Mouse (Mus musculus): ENCODE data around the gene Sh3pxd2b. TPM values are rescaled to one million over a fixed set of nuclear protein-coding genes. Genes with fewer than 3 reads are reported as not detected.

The Sh3pxd2b gene
- polyA plus RNA-seq, 1 experiment from 2014 or later, result 18.6 TPM

GRCm38 (mm10) chr11:32475487-32476236 is 128.0 kb downstream of the Sh3pxd2b start:
- Histone ChIP-seq H3K4me3 (replicated peaks) (no peak overlapping the region), H3K9me3 (no peaks in the 10 kb centered on the region)
- ATAC-seq (ENCODE audit: insufficient read depth, low FRiP score, low read depth), result no peak

More at GRCm38 (mm10) chr11:32475487-32476236, 128.0 kb downstream of the Sh3pxd2b start:
- H3K27ac ChIP-seq, result no peak overlapping the region
- H3K27me3 ChIP-seq (replicated peaks), result no peaks in the 10 kb centered on the region
- peaks cover 5% of the 10 kb centered on the region; the same call in 1 of the 2 replicates for H3K4me1 ChIP-seq
- no peaks in the 10 kb centered on the region for H3K36me3 ChIP-seq
- WGBS, result 69% methylated on average over 5 of the region's 5 CpGs
- H3K9ac ChIP-seq, result no peak overlapping the region
- no peak overlapping the region for H3K4me2 ChIP-seq

Other genes starting within 250 kb of the Sh3pxd2b start
- 0.06 and 0.09 TPM in 2 replicates for gene Il9r, start 147.5 kb upstream of the Sh3pxd2b start, polyA plus RNA-seq (2015; fragmentation: Nextera tagmentation; extraction: Ambion mirVana)
- gene Snrnp25, start 142.4 kb upstream of the Sh3pxd2b start, polyA plus RNA-seq (2015; fragmentation: Nextera tagmentation; extraction: Ambion mirVana), result 52.6 and 57.5 TPM in 2 replicates
- gene Rhbdf1, start 125.5 kb upstream of the Sh3pxd2b start, polyA plus RNA-seq (2015; fragmentation: Nextera tagmentation; extraction: Ambion mirVana), result 57.6 and 63.1 TPM in 2 replicates
- gene Mpg, start 121.3 kb upstream of the Sh3pxd2b start, polyA plus RNA-seq (2015; fragmentation: Nextera tagmentation; extraction: Ambion mirVana), result 32.7 and 35.8 TPM in 2 replicates
- gene Nprl3, start 80.1 kb upstream of the Sh3pxd2b start, polyA plus RNA-seq (2015; fragmentation: Nextera tagmentation; extraction: Ambion mirVana), result 35.6 and 39.0 TPM in 2 replicates
- 61.7 and 62.6 TPM in 2 replicates for gene Hba-x, start 71.4 kb upstream of the Sh3pxd2b start, polyA plus RNA-seq (2015; fragmentation: Nextera tagmentation; extraction: Ambion mirVana)
- 4,810 and 9,460 TPM in 2 replicates for gene Hba-a1, start 64.3 kb upstream of the Sh3pxd2b start, polyA plus RNA-seq (2015; fragmentation: Nextera tagmentation; extraction: Ambion mirVana)
- 4.5 and 8.8 TPM in 2 replicates for gene Hbq1b, start 60.9 kb upstream of the Sh3pxd2b start, polyA plus RNA-seq (2015; fragmentation: Nextera tagmentation; extraction: Ambion mirVana)
- 12,213 and 21,597 TPM in 2 replicates for gene Hba-a2, start 51.3 kb upstream of the Sh3pxd2b start, polyA plus RNA-seq (2015; fragmentation: Nextera tagmentation; extraction: Ambion mirVana)
- 0.89 and 1.3 TPM in 2 replicates for gene Hbq1a, start 47.8 kb upstream of the Sh3pxd2b start, polyA plus RNA-seq (2015; fragmentation: Nextera tagmentation; extraction: Ambion mirVana)
- gene Ubtd2, start 107.5 kb downstream of the Sh3pxd2b start, polyA plus RNA-seq (2015; fragmentation: Nextera tagmentation; extraction: Ambion mirVana), result 37.8 and 38.7 TPM in 2 replicates
- 0.53 and 1.1 TPM in 2 replicates for gene Efcab9, start 184.3 kb downstream of the Sh3pxd2b start, polyA plus RNA-seq (2015; fragmentation: Nextera tagmentation; extraction: Ambion mirVana)
- gene Stk10, start 185.5 kb downstream of the Sh3pxd2b start, polyA plus RNA-seq (2015; fragmentation: Nextera tagmentation; extraction: Ambion mirVana), result 3.8 TPM in 2 replicates